Mouse (Mus musculus) B cell, adult 2 months (primary cell): Measurements from ENCODE around the gene Sh3pxd2a.

ENCODE experiments used
- DNase-seq, 2 experiments: peaks; one replicate each; pipeline ENCODE4 v3.0.0; 2022

Sh3pxd2a gene

GRCm38 (mm10) chr19:47489233-47489632 is 25.0 kb upstream of the Sh3pxd2a start:
- DNase-seq = peak; percentile 34 to 37

DNA sequence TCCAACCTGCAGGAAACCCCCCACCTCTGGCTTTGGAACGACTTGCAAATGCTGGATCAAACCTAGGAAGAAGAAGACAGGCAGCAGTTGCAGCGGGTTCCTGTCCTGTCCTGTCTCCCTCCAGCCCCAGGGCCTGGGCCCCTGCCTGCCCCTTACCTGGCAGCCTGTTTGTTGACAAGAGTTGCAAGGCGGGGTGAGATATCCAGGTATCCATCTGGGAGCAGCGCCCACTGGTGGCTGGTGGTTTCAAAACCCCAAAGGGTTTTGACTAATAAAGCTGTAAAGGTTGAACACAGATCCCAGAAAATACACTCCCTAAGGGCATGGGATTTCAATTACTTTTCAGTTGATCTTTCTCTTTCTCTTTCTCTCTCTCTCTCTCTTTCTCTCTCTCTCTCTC is 24.0 kb upstream of the Sh3pxd2a start:
- DNase-seq = peak; percentile 62 to 67

DNA sequence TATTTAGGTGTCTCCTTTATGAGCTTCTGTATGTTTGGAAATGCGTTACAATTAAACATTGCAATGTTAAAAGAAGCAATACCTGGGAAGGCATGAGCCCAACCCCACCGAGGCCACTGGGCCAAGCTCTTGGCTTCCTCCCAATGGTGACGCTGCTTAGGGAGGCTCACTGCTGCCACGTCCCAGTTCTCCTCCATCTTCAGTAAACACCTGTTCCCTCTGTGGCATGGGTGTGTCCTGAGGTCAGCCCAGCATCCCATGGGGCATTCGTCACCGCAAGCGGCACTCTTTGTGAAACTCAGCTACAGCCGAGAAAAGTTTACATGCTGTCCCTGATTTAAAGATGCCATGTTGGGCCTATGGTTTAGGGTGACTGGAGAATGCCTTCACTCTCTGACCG is 23.4 kb upstream of the Sh3pxd2a start:
- DNase-seq = no peak

DNA sequence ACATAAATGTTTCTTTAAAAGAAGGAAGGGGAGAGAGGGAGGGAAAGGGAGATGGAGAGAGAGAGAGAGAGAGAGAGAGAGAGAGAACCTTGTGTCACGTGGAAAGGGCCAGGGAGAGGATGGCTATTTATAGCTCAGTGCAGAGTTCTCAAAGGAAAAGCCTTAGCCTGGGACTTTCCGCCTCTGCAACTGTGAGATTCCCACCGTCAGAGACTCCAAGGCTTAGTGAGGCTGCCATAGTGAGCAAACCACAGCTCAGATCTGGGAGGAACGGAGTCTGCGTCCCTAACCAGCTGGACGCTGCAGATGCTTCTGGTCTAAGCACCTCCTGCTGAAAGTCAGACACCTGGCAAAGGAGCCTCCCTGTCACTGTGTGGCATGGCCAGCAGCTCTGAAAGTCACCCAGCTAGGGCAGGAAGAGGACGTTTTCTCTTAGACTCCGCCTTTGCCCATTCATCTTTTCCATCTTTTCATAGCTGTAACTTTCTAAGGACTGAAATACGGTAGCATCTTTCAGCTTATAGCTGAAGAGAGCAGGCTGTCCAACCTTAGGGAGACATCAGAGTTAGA is 21.9 kb upstream of the Sh3pxd2a start:
- DNase-seq = no peak

DNA sequence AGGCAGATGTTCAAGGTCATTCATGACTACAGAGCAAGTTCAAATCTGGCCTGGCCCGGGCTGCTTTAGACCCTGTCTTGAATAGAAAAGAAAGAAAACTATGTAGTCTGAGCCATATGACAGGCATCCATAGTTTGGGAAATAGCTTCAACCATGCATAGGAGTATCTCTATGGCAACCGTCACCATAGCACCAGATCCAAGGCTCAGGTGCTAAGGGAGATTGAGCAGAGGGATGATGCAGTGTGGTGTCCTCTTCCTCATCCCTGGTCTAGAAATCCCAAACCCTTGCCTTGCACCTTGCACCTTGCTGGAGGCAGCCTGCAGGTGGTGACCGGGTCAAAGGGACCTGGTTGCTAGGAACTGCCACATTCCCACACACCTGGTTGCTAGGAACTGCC is 19.9 kb upstream of the Sh3pxd2a start:
- DNase-seq = no peak

DNA sequence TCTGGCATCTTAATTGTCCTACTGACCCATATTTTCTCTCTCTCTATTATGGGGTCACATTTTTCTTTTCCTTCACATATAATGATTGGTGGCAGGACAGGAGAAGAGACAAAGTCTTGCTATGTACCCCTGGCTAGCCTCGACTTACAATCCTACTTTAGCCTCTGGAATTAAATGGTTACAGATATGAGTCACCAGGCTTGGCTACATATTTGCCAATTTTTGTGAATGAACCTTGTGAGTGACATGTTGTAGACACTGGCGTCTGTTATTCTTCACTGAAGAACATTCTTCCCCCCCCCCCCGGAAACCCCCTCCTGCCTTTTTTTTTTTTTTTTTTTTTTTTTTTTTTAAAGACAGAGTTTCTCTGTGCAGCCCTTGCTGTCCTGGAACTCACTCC is 19.1 kb upstream of the Sh3pxd2a start:
- DNase-seq = no peak

DNA sequence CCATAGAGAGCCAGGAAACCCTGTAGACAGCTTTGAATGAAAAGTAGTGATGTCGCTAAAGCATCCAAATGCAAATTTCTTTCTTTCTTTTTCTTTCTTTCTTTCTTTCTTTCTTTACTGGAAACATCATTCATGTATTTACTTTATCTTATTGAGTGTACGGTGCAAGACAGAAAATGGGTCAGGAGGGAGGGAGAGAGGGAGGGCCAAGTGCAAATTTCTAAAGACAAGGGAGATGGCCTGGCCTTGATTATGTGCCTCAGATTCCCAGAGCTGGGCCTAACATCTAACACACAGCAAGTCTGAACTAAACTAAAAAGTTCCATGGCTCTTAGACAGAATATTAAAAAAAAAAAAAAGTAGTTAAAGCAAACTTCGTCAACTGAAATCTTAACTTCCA is 9.3 kb upstream of the Sh3pxd2a start:
- DNase-seq = no peak

- no peak for DNase-seq
Measured at GRCm38 (mm10) chr19:47472881-47473400, 8.7 kb upstream of the Sh3pxd2a start.

- DNase-seq = no peak
Measured at GRCm38 (mm10) chr19:47471808-47472207, 7.6 kb upstream of the Sh3pxd2a start.

DNA sequence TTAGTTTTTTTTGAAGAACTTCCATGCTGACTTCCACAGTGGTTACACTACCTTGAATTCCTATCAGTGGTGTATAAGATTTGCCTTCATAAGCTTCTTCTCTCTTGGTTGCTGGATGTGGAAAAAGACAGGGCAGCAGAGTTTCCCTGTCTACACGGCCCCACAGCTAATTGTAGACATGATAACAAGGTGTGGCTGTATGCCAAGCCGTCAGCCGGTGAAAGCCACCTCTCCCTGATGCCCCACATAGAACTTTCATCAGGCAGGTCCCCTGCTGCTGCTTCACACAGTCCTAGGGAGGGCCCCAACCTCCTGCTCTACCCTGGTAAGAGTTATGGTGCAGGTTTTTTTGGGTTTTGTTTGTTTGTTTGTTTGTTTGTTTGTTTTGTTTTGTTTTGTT is 4.5 kb upstream of the Sh3pxd2a start:
- no peak for DNase-seq

- DNase-seq = peak in 1 of 2 experiments; percentile 16
Measured at GRCm38 (mm10) chr19:47466775-47467174, 2.6 kb upstream of the Sh3pxd2a start.

- DNase-seq = peak; percentile 47 to 54
Measured at GRCm38 (mm10) chr19:47465467-47465866, 1.3 kb upstream of the Sh3pxd2a start.

DNA sequence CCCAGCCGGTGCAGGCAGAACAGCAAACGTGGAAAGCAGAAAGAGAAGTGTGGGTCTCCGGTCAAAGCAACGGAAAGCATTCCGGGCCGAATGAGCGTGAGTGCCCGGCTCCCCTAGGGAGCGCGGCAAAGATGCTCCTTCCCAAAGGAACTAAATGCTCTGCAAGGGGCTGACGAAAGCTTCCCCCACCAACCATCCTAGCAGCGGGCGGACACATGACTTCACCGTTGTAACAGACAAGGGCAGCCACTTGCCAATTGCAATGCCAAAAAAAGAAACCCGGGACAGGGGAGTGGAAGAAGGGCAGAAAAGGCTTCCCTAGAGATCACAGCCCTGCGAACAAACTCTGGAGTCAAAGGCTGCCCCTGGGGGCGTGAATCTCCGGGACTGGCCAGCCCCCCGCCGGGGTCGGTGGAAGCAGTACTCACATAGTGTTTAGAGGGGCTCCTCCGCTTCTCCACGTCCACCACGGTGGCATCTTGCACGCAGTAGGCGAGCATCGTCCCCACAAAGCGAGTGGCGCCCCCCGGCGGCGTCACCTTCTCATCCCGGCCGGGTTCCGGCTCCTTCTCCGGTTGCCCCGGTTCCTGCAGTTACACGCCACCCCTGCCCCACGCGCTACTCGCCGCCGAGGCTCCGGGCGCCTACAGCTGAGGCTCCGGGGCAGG is 431 bp downstream of the Sh3pxd2a start:
- DNase-seq = peak; percentile 95 to 96

DNA sequence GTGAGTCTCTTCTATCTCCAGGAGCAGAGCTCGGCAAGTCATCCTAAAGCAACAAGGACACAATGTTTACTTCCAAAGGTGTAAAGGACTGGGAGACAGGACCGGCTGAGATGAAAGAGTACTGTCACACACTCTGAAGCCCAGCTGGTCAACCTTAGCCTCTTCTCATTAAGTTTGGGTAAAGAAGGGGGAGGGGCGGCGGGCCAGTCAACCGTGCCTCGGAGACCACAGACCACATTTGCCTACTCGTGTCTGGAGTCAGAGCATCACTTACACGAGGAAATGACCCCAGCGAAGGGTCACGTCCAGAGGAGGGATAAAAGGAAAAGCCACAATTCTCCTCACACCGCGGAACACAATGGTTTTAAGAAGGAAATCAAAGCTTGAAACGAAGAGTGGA is 995 bp downstream of the Sh3pxd2a start:
- DNase-seq = peak; percentile 33 to 42

DNA sequence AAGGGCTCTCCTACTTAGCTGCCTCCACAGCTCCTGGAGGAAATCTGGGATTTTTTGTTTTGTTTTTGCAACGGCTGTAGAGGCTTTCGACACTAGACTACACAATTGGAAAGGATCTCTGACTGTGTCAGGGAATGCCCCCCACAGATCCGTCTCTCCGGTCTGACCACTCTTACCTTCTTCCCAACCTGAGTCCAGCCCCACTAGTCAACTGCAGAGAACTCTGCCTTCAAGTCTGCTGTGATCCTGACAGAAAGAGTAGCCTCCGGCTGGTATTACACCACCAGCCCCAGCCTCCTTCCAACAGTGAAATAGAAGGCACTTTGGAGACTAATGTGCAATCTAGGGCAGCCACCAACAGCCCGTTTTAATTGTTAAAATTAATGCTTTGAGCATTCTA is 1.5 kb downstream of the Sh3pxd2a start:
- no peak for DNase-seq

DNA sequence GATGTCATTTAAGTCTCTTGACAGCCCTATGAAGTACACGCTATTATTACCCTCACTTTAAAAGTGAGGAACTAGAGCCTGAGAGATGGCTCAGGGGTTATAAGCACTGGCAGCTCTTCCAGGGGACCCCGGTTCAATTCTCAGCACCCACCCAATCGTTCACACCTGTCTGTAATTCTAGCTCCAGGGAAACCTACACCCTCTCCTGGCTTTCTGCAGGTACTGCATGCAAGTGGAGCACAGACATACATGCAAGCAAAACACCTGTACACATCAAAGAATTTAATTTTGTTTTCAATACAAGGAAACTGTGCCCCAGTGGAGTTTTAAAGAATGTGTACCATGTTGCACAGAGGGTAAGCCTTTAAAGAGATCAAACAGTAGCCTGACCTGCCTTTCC is 2.4 kb downstream of the Sh3pxd2a start:
- DNase-seq = peak in 1 of 2 experiments; percentile 22

DNA sequence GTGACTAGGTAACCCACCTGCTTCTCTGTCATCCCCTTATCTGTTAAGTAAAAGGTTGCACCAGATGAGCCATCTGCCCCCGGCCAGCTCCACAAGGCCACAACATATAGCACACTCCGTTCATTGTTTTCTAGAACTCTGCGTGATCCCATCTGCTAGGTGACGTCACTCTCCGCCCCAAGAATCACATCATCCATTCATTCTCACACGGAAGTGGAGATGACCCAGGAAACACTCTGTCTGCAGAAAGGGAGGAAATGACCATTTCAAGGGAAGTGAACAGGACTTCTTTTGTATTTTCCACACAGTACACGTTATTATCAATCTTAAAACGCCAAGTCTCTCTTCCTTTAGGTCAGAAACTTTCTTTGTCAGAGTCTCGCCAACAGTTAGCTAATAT is 2.8 kb downstream of the Sh3pxd2a start:
- no peak for DNase-seq

DNA sequence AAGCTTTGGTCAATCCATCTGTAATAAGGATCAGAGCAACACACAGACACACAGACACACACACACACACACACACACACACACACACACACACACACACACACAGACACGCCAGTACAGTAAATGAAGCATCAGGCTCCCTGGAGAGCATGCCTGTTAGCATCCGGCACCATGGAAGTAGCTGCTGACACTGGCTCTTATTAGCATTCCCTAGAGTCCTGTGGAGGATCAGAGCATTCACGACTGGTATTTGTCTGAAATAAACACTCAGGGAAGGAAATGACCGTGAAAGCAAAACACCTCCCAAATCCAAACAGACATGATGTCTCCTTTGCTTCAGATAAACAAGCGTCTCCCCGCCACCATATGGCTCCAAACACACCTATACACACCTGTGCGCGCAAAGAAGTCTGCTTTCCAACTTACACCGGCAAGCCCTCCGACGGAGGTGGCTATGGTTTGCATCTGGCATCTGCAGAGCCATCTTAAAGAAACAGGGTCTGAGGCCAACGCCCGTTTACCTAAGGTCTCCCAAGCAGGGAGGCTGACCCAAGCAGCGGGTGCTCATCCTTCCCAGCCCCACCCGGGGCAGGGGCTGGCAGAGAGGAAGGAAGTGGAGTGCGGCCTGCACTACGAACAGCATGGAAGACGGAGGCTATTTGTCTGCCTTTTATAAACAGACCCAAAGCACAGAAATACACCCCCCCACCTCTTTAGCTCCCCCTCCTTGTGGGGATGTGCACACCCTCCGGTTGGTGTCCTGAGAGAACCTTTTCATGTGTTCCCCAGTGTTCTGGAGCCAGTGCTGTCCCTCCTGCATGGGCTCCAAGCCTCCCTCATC is 3.9 kb downstream of the Sh3pxd2a start:
- DNase-seq = no peak

DNA sequence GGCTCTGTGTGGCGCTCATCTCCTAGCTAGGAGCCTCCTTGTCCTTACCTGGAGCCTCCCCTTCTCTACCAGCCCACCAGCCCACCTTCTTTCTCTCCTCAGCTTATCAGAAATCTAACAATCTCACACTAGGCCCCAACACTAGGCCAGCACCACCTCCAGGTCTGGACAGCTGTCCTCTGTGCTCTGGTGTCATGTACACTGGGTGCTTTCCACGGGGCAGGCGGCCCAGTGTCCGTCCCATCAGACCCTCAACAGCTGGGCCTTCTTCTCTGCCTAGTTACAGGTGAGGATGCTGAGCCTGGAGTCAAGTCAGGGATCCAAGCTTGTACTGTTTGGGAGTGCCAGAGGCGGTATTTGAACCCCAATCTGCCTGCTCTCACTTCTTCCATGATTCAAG is 5.0 kb downstream of the Sh3pxd2a start:
- DNase-seq = no peak

GRCm38 (mm10) chr19:47458504-47459161 is 5.6 kb downstream of the Sh3pxd2a start:
- DNase-seq = peak in 1 of 2 experiments; percentile 21

- DNase-seq = no peak
Measured at GRCm38 (mm10) chr19:47457711-47458503, 6.3 kb downstream of the Sh3pxd2a start.

DNA sequence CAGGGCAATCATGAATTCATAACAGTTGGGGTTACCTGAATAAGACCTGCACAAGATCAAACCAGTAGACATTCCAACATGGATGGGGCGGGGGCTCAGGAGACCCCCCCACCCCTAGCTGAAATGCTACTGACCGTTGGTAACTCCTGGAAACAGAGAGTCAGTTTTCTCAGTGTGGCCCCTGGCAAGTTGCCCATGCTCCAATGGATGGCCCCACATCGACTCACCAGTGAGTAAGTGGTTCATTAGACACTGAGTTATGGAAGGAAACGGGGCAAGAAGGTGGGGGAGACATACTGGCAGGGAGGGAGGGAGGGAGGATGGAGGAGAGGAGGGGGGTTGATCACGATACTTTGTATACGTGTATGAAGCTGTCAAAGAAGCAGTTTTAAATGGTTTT is 8.2 kb downstream of the Sh3pxd2a start:
- DNase-seq = no peak
